Mouse (Mus musculus) ovary, adult 10 weeks (tissue): ENCODE data around the gene B3galt4. TPM values are rescaled to one million over a fixed set of nuclear protein-coding genes. Genes with fewer than 3 reads are reported as not detected.

Experiments used
- polyA plus RNA-seq: library from polyadenylated mRNA; stranded (reverse); fragments of 350-450 nt; fragmentation: Illumina TruSeq; extraction: RNeasy Lipid Tissue Mini Kit (QIAGEN cat#74804); gene quantifications from one replicate; pipeline ENCODE4 v1.2.3, GENCODE M21; 2014

B3galt4 gene
- polyA plus RNA-seq, result 0.29 TPM

DNA sequence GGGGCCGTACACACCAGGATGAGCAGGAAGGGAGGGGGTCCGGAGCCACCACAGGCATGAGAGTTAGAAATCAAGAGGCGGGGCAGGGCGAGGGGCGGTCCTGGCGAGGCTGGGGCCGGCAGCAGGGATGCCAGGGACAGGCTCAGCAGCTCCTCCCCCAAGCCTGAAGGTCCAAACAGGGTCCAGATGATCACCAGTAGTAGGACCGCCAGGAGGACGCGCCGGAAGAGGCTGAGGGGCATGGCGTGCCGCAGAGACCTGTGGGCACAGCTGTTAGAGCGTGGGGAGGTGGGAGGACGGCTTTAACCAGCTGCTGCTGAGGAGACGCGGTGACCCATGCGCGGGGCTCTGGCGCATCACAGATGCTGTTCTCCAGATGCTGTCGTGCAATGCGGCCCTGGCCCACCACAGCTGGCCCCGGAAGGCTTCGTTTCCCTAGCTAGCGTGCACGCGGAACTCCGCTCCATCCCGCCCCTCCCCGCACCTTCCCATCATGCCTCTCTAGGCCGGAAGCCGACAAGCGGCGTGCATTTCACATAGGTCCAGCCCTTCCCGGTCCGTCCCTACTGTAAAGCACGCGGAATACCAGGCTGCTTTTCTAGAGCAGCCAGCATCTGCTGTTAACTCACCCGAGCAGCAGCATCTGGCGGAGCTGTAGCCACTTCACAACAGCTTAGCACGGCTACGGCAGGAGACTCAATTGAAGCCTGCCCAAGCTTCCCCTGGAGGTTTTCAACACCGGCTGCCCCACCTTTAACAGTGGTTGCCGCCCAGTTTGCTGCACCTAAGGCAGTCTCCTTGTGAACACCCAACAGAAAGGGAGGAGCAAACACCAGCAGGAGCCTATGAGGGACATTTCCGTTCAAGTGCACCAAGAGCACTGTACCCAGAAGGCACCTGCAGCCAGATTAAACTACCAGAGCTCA lies at the start of gene B3galt4:
Gene B3galt4 (minus strand): TSS at position 468 of the 926 bp plus-strand sequence.

DNA sequence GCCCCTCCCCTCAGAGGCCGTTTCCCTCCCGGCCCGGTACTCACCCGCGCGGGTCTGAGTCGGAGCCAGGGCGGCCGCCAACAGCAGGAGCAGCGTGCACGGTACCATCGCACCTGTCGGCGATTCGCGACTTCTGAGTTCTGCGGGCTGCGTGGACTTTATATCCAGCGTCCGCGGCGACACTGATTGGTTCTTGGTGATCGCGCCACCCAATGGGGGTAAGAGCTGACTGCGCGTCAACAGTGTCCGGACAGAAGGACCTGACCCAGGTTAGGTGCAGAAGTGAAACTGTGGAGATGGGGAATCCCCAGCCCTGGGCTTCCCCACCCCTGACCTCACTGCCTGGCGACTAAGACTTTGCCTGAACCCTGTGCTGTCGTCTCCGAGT lies 48.9 kb upstream of the B3galt4 start, which contains the start of gene H2-K1:
Gene H2-K1 (minus strand): TSS at position 198 of the 388 bp plus-strand sequence.

DNA sequence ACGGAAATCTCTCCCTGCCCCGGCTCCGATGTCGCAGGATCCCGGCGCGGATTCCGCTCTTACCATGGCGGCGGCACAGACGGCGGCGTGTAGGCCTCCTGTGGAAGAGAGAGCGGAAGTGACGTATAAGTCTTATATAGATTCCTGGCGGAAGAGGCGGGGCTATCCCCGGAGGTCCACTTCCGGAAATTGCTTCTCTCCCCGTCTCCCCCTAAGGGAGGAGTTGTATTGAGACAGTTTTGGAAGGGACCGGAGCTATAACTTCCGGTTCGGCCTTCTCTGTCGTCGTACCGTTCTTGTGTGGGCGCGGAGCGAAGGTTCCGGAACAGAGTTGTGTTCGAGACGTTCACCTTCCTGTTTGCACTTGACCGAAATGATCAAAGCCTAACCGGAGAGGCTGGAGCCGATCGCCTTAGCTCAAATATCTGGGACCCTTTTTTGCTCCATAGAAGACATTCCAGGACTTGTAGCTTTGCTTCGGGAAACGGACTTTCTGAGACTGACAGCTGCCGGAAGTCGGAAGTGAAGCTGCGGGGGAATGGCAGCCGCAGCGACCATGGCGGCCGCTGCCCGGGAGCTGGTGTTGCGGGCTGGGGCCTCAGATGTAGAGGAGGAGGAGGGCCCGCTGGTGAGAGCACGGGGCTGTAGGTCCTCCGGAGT lies 4.4 kb upstream of the B3galt4 start, which contains the start of the genes Vps52 and Rps18:
Gene Vps52 (plus strand): TSS at position 258 of the 660 bp plus-strand sequence.
Gene Rps18 (minus strand): TSS at position 447 of the 660 bp plus-strand sequence.

DNA sequence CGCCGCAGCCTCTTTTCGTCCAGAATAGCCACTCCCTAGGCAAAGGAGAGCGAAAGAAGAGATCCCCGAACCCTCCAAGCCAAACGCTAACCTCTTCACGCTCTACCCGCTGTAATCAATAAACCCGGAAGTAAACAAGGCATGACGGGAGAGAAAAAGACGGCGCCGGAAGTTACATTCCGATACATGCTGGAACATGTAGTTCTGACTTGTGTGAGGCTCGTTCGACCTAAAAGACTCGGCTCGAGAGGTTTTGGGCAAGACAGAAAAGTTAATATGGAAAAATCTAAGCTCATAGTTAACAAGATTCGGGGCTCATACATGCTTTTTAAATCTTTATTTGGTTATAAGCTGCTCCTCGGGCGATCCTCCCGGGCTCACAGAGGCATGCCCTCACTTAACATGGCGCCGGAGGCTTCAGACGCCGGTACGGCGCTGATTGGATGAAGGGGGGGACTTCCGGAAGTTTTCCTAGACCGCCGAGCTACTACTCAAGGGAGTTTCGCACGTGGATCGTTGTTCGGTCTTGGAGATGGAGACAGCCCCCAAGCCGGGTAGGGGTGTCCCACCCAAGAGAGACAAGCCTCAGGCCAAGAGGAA lies 11.0 kb downstream of the B3galt4 start, which contains the start of the genes Pfdn6 and Wdr46:
Gene Pfdn6 (minus strand): TSS at position 138 of the 600 bp plus-strand sequence.
Gene Wdr46 (plus strand): TSS at position 455 of the 600 bp plus-strand sequence.

DNA sequence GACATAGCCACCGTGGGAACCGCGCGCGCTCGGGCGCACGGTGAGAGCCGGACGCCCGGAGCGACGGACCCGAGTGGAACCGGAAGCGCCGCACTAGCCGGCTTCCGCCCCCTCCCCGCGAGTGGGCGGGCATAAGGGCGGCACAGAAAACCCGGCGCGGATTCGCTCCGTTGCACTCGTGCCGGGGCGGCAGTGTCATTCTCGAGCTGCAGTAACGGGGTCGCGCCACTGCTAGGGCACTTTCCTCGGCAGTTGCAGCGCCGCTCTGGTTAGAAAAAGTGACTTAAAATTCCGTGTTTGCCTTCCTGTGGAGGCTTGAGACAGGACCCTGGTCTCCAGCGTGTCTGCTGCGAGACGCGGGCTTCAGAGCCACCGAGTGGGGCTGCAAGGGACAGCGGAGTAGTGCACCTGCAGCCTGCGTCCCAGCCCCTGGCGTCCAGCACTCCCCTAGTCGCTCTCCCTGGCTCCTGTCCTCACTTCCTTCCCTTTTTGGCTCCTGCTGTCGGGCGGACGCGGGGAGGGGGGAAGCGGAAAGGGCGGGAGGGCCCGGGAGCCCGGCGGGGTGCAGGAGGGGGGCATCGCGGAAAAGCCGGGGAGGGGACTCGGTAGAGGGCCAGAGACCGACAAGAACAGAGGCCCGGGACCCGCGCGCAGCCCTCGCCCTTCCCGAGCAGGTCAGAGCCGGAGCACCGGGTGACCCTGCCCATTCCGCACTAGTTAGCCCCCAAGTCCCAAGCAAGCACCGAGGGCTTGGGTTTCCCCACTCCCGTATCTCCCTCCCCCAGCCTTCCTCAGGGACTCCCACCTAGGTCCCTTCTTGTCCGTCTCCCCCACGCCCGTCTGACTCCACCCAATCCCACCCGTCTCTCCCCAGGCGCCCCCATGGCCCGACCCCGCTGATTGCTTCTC lies 21.7 kb downstream of the B3galt4 start, which contains the start of gene Rgl2:
Gene Rgl2 (plus strand): TSS at position 173 of the 909 bp plus-strand sequence.

DNA sequence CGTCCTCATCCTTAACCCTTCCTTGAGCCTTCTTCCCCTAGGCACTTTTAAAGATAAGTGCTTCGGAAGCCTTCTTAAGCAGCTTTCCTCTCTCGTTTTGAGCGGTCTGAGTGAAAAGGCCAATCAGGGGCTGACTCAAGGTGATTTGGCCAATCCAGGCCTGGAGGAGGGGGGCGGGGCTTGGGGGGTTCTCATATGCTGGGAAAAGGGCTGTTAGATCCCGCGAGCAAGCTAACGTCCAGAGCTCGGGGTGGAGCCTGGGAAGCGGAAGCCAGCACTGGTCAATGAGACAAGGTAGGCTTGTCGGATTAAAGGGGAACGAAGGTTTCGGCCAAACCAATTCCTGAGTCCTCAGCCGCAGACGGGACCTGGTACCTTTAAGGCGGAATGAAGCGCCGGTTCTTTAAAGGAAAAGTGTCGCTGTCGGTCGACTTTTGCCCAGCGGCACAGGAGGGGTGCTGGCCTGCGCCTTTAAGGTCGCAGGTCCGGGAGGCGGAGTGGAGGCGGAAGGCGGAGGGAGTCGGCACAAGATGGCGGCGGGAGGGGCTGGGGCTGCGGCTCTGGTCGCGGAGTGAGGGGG lies 35.5 kb downstream of the B3galt4 start, which contains the start of the genes Tapbp and Zbtb22:
Gene Tapbp (plus strand): TSS at position 229 of the 580 bp plus-strand sequence.
Gene Zbtb22 (plus strand): TSS at position 234 of the 580 bp plus-strand sequence.

DNA sequence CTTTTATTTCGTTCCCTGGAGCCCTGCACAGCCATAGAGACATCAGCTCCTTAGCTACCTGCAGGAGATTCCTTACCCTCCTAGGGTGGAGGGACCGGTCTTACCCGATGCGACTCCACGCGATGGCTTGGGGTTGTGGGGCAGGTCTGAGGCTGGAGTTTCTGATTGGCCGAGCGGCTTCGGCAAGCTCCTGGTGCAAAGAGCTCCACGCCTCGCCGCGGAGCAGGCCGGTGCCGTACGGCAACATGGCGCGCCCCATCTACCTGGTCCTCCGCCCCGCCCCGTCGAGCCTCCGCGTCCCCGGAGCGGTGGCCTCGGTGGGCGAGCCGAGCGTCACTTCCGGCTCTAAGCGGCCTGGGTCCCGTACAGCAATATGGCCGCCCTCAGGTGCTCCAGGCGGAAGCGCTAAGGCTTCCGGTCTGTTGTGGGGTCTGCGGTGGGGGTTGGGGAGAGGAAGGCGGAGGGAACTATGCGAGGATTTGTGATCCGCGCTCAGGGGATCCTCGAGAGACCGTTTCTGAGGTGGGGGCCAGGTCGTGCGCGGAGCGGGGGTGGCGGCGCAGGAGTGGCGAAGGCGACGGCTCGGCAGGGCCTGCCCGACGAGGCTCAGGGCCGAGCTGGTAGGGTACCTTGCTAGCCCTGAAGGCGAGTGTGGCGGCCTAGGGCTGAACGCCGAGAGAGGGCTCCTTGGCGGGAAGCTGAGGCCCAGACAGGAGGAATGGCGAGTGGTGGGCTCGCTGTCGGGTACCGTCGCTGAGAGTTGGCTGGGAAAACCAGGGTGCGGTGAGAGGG lies 42.0 kb downstream of the B3galt4 start, which contains the start of gene Daxx:
Gene Daxx (plus strand): TSS at position 338 of the 792 bp plus-strand sequence.

DNA sequence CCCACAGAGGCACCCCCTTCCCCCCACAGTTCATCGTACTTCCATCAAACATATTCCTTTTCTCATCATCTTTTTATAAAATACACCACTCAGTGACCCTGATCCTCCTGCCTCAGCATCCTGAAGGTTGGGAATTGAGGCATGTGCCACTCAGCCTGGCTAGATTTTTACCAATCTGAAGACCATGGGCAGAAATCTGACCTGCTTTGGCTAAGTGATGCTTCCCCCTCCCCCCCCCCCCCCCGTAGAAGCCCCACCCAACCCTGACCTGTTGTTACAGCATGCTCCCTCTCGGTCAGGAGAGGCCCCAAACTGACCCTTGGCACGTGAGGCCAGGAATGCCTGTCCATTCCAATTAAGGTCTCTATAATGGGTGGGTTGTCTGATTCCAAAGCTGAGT lies 46.5 kb downstream of the B3galt4 start, which contains the start of gene Platr17:
Gene Platr17 (plus strand): TSS at position 301 of the 400 bp plus-strand sequence.

Other genes with a start within 250 kb of the B3galt4 start
- gene March2, start 232.8 kb downstream of the B3galt4 start, polyA plus RNA-seq, result 16.3 TPM
- gene Rab11b, start 191.0 kb downstream of the B3galt4 start, polyA plus RNA-seq, result 36.7 TPM
- gene Angptl4, start 169.7 kb downstream of the B3galt4 start, polyA plus RNA-seq, result 5.5 TPM
- gene Kank3, start 141.0 kb downstream of the B3galt4 start, polyA plus RNA-seq, result 5.6 TPM
- gene Rps28, start 126.9 kb downstream of the B3galt4 start, polyA plus RNA-seq, result 90.3 TPM
- 14.1 TPM for gene Ndufa7, start 126.9 kb downstream of the B3galt4 start, polyA plus RNA-seq
- gene Cd320, start 108.4 kb downstream of the B3galt4 start, polyA plus RNA-seq, result 9.6 TPM
- gene Gm7029, start 77.7 kb downstream of the B3galt4 start, polyA plus RNA-seq, result not detected
- 4.2 TPM for gene Kifc1, start 60.8 kb downstream of the B3galt4 start, polyA plus RNA-seq
- gene Platr17, start 46.4 kb downstream of the B3galt4 start, polyA plus RNA-seq, result not detected
- 6.0 TPM for gene Daxx, start 42.1 kb downstream of the B3galt4 start, polyA plus RNA-seq
- gene Tapbp, start 35.6 kb downstream of the B3galt4 start, polyA plus RNA-seq, result 33.7 TPM
- gene Zbtb22, start 35.6 kb downstream of the B3galt4 start, polyA plus RNA-seq, result 1.7 TPM
- 1.9 TPM for gene Rgl2, start 21.9 kb downstream of the B3galt4 start, polyA plus RNA-seq
- gene Pfdn6, start 11.1 kb downstream of the B3galt4 start, polyA plus RNA-seq, result 15.3 TPM
- gene Wdr46, start 10.8 kb downstream of the B3galt4 start, polyA plus RNA-seq, result 0.74 TPM
- 3.7 TPM for gene Vps52, start 4.3 kb upstream of the B3galt4 start, polyA plus RNA-seq
- 24.9 TPM for gene Rps18, start 4.5 kb upstream of the B3galt4 start, polyA plus RNA-seq
- gene H2-K1, start 48.9 kb upstream of the B3galt4 start, polyA plus RNA-seq, result 77.3 TPM
- gene Ring1, start 73.2 kb upstream of the B3galt4 start, polyA plus RNA-seq, result 1.5 TPM
- not detected for gene H2-Ke6, start 76.6 kb upstream of the B3galt4 start, polyA plus RNA-seq
- 1.2 TPM for gene Slc39a7, start 80.2 kb upstream of the B3galt4 start, polyA plus RNA-seq
- gene Rxrb, start 80.3 kb upstream of the B3galt4 start, polyA plus RNA-seq, result 1.2 TPM
- gene Col11a2, start 87.9 kb upstream of the B3galt4 start, polyA plus RNA-seq, result not detected
- gene H2-Oa, start 140.9 kb upstream of the B3galt4 start, polyA plus RNA-seq, result not detected
- gene H2-DMa, start 168.1 kb upstream of the B3galt4 start, polyA plus RNA-seq, result not detected
- gene Brd2, start 171.1 kb upstream of the B3galt4 start, polyA plus RNA-seq, result 266 TPM
- gene H2-DMb2, start 191.8 kb upstream of the B3galt4 start, polyA plus RNA-seq, result 1.1 TPM
- 5.0 TPM for gene H2-DMb1, start 201.6 kb upstream of the B3galt4 start, polyA plus RNA-seq
- gene Tap1, start 236.1 kb upstream of the B3galt4 start, polyA plus RNA-seq, result 2.4 TPM
- 2.2 TPM for gene Psmb9, start 236.3 kb upstream of the B3galt4 start, polyA plus RNA-seq
- gene Psmb8, start 246.2 kb upstream of the B3galt4 start, polyA plus RNA-seq, result 0.83 TPM